Mouse (Mus musculus): ENCODE data around the gene Ndufa7.

GRCm38 (mm10) chr17:33798306-33798705, 26.1 kb upstream of the Ndufa7 start:
- TF ChIP-seq CTCF (IDR thresholded peaks at IDR 0.05; ENCODE audit: low read depth, low read length) (no peak), POLR2A (IDR thresholded peaks at IDR 0.05; ENCODE audit: borderline replicate concordance, low read depth, low read length) (no peak)
